Mouse (Mus musculus): ENCODE data around the gene Vezt. TPM values are rescaled to one million over a fixed set of nuclear protein-coding genes. Genes with fewer than 3 reads are reported as not detected.

Vezt gene
- polyA plus RNA-seq, 1 experiment, result 16.8 TPM

GRCm38 (mm10) chr10:94037596-94037995, 2.0 kb upstream of the Vezt start:
- H3K4me2 ChIP-seq (ENCODE audit: low read depth), result peak overlapping the region; percentile 76
- peaks cover 39% of the 10 kb centered on the region for H3K79me2 ChIP-seq (ENCODE audit: control insufficient read depth, insufficient read depth)
- TF ChIP-seq REST (IDR thresholded peaks at IDR 0.05; ENCODE audit: insufficient read depth, insufficient read length) (no peak), SRF (IDR thresholded peaks at IDR 0.05; ENCODE audit: control insufficient read depth, insufficient read length, low read depth) (no peak), USF1 (IDR thresholded peaks at IDR 0.05; ENCODE audit: low read depth) (no peak), POLR2AphosphoS2 (IDR thresholded peaks at IDR 0.05; ENCODE audit: insufficient read length, low read depth) (no peak), POLR2A (IDR thresholded peaks at IDR 0.05; ENCODE audit: insufficient read length, low read depth) (no peak), MYOG (IDR thresholded peaks at IDR 0.05; ENCODE audit: control insufficient read depth in 1 of 3, insufficient read depth in 1 of 3, insufficient read length in 2 of 3, low read depth in 2 of 3) (no peak)
- H3K27me3 ChIP-seq (ENCODE audit: control insufficient read depth, insufficient read depth, insufficient read length), result no peaks in the 10 kb centered on the region
- no peak overlapping the region for H3ac ChIP-seq (ENCODE audit: control insufficient read depth, insufficient read length)
- H3K4me3 ChIP-seq, result peak overlapping the region; percentile 94
- no peaks in the 10 kb centered on the region for H3K36me3 ChIP-seq (ENCODE audit: control insufficient read depth, insufficient read depth)

- Histone ChIP-seq H3K27me3 (ENCODE audit: control insufficient read depth, insufficient read depth, insufficient read length) (no peaks in the 10 kb centered on the region), H3K4me2 (ENCODE audit: low read depth) (peak overlapping the region; percentile 76), H3K79me2 (ENCODE audit: control insufficient read depth, insufficient read depth) (peaks cover 41% of the 10 kb centered on the region), H3K4me3 (peak overlapping the region; percentile 94), H3ac (ENCODE audit: control insufficient read depth, insufficient read length) (no peak overlapping the region), H3K36me3 (ENCODE audit: control insufficient read depth, insufficient read depth) (no peaks in the 10 kb centered on the region)
- TF ChIP-seq MYOD1 (IDR thresholded peaks at IDR 0.05; ENCODE audit: control insufficient read depth in 1 of 3, insufficient read length in 2 of 3, low read depth in 2 of 3) (no peak), USF1 (IDR thresholded peaks at IDR 0.05; ENCODE audit: low read depth) (peak; percentile 92)
Observed at GRCm38 (mm10) chr10:94037196-94037595, 1.6 kb upstream of the Vezt start.

- Histone ChIP-seq H3K36me3 (ENCODE audit: control insufficient read depth, insufficient read depth) (no peaks in the 10 kb centered on the region), H3ac (ENCODE audit: control insufficient read depth, insufficient read length) (peak overlapping the region; percentile 70), H3K27me3 (ENCODE audit: control insufficient read depth, insufficient read depth, insufficient read length) (no peaks in the 10 kb centered on the region), H3K79me2 (ENCODE audit: control insufficient read depth, insufficient read depth) (peaks cover 44% of the 10 kb centered on the region), H3K4me2 (ENCODE audit: low read depth) (peak overlapping the region; percentile 76), H3K4me3 (peak overlapping the region; percentile 94)
- no peak for TF ChIP-seq MYOG (IDR thresholded peaks at IDR 0.05; ENCODE audit: control insufficient read depth in 1 of 3, insufficient read depth in 1 of 3, insufficient read length in 2 of 3, low read depth in 2 of 3)
- no peak for TF ChIP-seq POLR2AphosphoS2 (IDR thresholded peaks at IDR 0.05; ENCODE audit: insufficient read length, low read depth)
- no peak for TF ChIP-seq CEBPB (IDR thresholded peaks at IDR 0.05; ENCODE audit: insufficient read depth, poor library complexity, severe bottlenecking)
- no peak for TF ChIP-seq REST (IDR thresholded peaks at IDR 0.05; ENCODE audit: insufficient read depth, insufficient read length)
- TF ChIP-seq TCF3 (IDR thresholded peaks at IDR 0.05; ENCODE audit: insufficient read length, low read depth), result no peak
- no peak for TF ChIP-seq POLR2A (IDR thresholded peaks at IDR 0.05; ENCODE audit: insufficient read length, low read depth)
- TF ChIP-seq TCF12 (IDR thresholded peaks at IDR 0.05; ENCODE audit: insufficient read depth, poor library complexity, severe bottlenecking), result no peak
- no peak for TF ChIP-seq MYOD1 (IDR thresholded peaks at IDR 0.05; ENCODE audit: control insufficient read depth in 1 of 3, insufficient read length in 2 of 3, low read depth in 2 of 3)
- TF ChIP-seq USF1 (IDR thresholded peaks at IDR 0.05; ENCODE audit: low read depth), result no peak
- TF ChIP-seq MAX (IDR thresholded peaks at IDR 0.05; ENCODE audit: low read depth), result no peak
- no peak for TF ChIP-seq SRF (IDR thresholded peaks at IDR 0.05; ENCODE audit: control insufficient read depth, insufficient read length, low read depth)
- no peak for TF ChIP-seq E2F4 (IDR thresholded peaks at IDR 0.05; ENCODE audit: insufficient read depth)
Observed at GRCm38 (mm10) chr10:94036375-94036758, 750 bp upstream of the Vezt start.

- no peak for TF ChIP-seq MYOG (IDR thresholded peaks at IDR 0.05; ENCODE audit: control insufficient read depth in 1 of 3, insufficient read depth in 1 of 3, insufficient read length in 2 of 3, low read depth in 2 of 3)
- TF ChIP-seq MAX (IDR thresholded peaks at IDR 0.05; ENCODE audit: low read depth), result no peak
- TF ChIP-seq TCF3 (IDR thresholded peaks at IDR 0.05; ENCODE audit: insufficient read length, low read depth), result no peak
- no peak for TF ChIP-seq POLR2AphosphoS2 (IDR thresholded peaks at IDR 0.05; ENCODE audit: insufficient read length, low read depth)
- H3K4me3 ChIP-seq, result peak overlapping the region; percentile 94
- no peaks in the 10 kb centered on the region for H3K27me3 ChIP-seq (ENCODE audit: control insufficient read depth, insufficient read depth, insufficient read length)
- peak overlapping the region; percentile 70 for H3ac ChIP-seq (ENCODE audit: control insufficient read depth, insufficient read length)
- H3K79me2 ChIP-seq (ENCODE audit: control insufficient read depth, insufficient read depth), result peaks cover 55% of the 10 kb centered on the region
- H3K36me3 ChIP-seq (ENCODE audit: control insufficient read depth, insufficient read depth), result no peaks in the 10 kb centered on the region
- peak overlapping the region; percentile 75 for H3K4me2 ChIP-seq (ENCODE audit: low read depth)
Observed at GRCm38 (mm10) chr10:94034876-94035657, 550 bp downstream of the Vezt start.

GRCm38 (mm10) chr10:94031164-94031563, 4.5 kb downstream of the Vezt start:
- no peak overlapping the region for H3ac ChIP-seq (ENCODE audit: control insufficient read depth, insufficient read length)
- peaks cover 62% of the 10 kb centered on the region for H3K79me2 ChIP-seq (ENCODE audit: control insufficient read depth, insufficient read depth)
- TF ChIP-seq MYOD1 (IDR thresholded peaks at IDR 0.05; ENCODE audit: control insufficient read depth in 1 of 3, insufficient read length in 2 of 3, low read depth in 2 of 3), result no peak
- TF ChIP-seq CEBPB (IDR thresholded peaks at IDR 0.05; ENCODE audit: insufficient read depth, poor library complexity, severe bottlenecking), result peak; percentile 98
- no peaks in the 10 kb centered on the region for H3K27me3 ChIP-seq (ENCODE audit: control insufficient read depth, insufficient read depth, insufficient read length)
- H3K36me3 ChIP-seq (ENCODE audit: control insufficient read depth, insufficient read depth), result no peaks in the 10 kb centered on the region
- H3K4me2 ChIP-seq (ENCODE audit: low read depth), result peak overlapping the region; percentile 52
- H3K4me3 ChIP-seq, result no peak overlapping the region

Measured in myocyte (in vitro differentiated cells).